Mouse (Mus musculus) heart, embryonic 13.5 days (tissue): Measurements from ENCODE around the gene Bysl. TPM values are rescaled to one million over a fixed set of nuclear protein-coding genes. Genes with fewer than 3 reads are reported as not detected.
"Not testable (repeated sequence)": the region's sequence is repeated elsewhere in the genome, so short reads cannot be mapped to it uniquely, and the experiment has no call there.

Experiments used
- ATAC-seq: fragments of 200-750 bp; cut with Nextera tagmentation; 2 replicates; pipeline ENCODE4 v1.8.0; 2017; ENCODE audit warnings: moderate TSS enrichment; ENCODE audit not compliant: insufficient number of reproducible peaks, low FRiP score, low TSS enrichment; ENCODE audit errors: extremely low read depth
- H3K27ac ChIP-seq: fragments of 300-500 bp; sonication (generic); replicated peaks from 2 replicates; pipeline ENCODE4 v1.5.1; 2015; ENCODE audit warnings: moderate library complexity, mild to moderate bottlenecking, inconsistent platforms
- H3K27me3 ChIP-seq: fragments of 300-500 bp; sonication (generic); replicated peaks from 2 replicates; pipeline ENCODE4 v1.6.1; 2015; ENCODE audit warnings: mild to moderate bottlenecking, inconsistent platforms
- H3K36me3 ChIP-seq: fragments of 300-500 bp; sonication (generic); 2 replicates; pipeline ENCODE4 v1.6.1; 2015; ENCODE audit warnings: mild to moderate bottlenecking, inconsistent platforms
- H3K4me1 ChIP-seq: fragments of 300-500 bp; sonication (generic); 2 replicates; pipeline ENCODE4 v1.6.1; 2015; ENCODE audit warnings: inconsistent platforms
- H3K4me2 ChIP-seq: fragments of 300-500 bp; sonication (generic); 2 replicates; pipeline ENCODE4 v1.6.1; 2015; ENCODE audit warnings: inconsistent platforms, mild to moderate bottlenecking, moderate library complexity
- H3K4me3 ChIP-seq: fragments of 300-500 bp; sonication (generic); 2 replicates; pipeline ENCODE4 v1.5.1; 2015; ENCODE audit warnings: moderate library complexity, mild to moderate bottlenecking, inconsistent platforms
- H3K9ac ChIP-seq: fragments of 300-500 bp; sonication (generic); 2 replicates; pipeline ENCODE4 v1.6.1; 2015; ENCODE audit warnings: inconsistent platforms, mild to moderate bottlenecking, moderate library complexity
- H3K9me3 ChIP-seq: fragments of 300-500 bp; sonication (generic); 2 replicates; pipeline ENCODE4 v1.6.1; 2016; ENCODE audit warnings: inconsistent platforms
- WGBS: fragments of 180-500 bp; shearing (Covaris S2); methylation state at CpG from one replicate; pipeline ENCODE4 v1.1.7; 2015; ENCODE audit warnings: mixed read lengths; 5-methylcytosine and 5-hydroxymethylcytosine counted together
- polyA plus RNA-seq: library from polyadenylated mRNA; unstranded; fragments of >200 nt; fragmentation: Nextera tagmentation; extraction: Ambion mirVana; gene quantifications from 2 replicates; pipeline ENCODE4 v1.2.1, GENCODE M21; 2015

The Bysl gene
- polyA plus RNA-seq, 1 experiment from 2014 or later = 24.1 TPM

- peaks cover 34% of the 10 kb centered on the region for H3K4me1 ChIP-seq
- no peaks in the 10 kb centered on the region for H3K27me3 ChIP-seq
- no peaks in the 10 kb centered on the region for H3K9me3 ChIP-seq
- peak within 1 kb of the TSS; percentile 92 for H3K9ac ChIP-seq
- ATAC-seq = no peak
- H3K4me3 ChIP-seq = peak within 1 kb of the TSS; percentile 77
- WGBS = 3% methylated on average over 3 of the region's 3 CpGs
- H3K27ac ChIP-seq = peak within 1 kb of the TSS; percentile 94
- H3K4me2 ChIP-seq = peak within 1 kb of the TSS; percentile 96
- peaks cover 20% of the 10 kb centered on the region for H3K36me3 ChIP-seq
Observed at GRCm38 (mm10) chr17:47630678-47631065, 19.4 kb upstream of the Bysl start, which contains the start of gene Usp49. Usp49 (plus strand) TSS chr17:47630690.

DNA sequence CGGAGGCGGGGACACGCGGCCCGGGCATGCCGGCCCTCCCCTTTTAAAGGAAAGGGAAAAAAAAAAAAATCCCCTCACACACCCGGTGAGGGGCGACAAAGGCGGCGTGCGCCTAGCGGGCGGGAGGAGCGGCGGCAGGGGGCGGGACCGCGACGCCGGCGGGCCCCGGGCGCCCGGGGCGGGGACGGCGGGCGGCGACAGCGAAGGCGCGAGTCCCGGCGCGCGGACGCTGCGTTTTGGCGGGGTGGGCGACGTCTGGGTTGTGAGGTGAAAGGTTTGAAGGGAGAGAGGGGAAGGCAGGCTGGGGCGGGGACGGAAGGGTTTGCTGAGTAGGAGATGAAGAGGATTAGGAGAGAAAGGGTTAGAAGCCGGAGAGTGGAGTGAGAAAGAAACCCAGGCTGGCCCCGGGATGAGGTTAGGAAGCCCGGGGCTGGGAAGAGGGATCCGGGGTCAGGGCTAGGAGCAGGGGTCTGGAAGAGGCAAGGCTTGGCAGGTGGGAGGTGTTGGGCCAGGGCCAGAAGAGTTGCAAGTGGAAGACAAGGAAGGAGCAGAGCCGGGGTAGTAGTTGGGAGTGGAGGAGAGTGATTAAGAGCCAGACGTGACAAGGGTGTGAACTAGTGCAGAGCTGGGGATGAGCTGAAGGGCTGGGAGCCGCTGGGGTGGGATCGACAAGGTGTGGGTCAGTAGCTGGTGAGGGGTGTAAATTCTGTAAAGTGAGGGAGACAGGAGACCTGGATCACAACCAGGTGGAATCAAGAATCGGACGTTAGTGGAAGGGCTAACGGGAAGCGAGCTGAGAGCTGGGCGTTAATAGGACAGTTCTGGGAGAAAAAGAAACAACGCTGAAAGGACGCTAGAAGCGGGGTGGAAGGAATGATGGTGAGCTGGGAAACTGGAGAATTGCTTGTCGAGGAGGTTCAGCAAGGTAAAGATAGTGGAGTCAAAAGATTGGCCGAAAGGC lies 18.7 kb upstream of the Bysl start:
- no peaks in the 10 kb centered on the region for H3K9me3 ChIP-seq
- H3K4me3 ChIP-seq = peak overlapping the region; percentile 77
- H3K27ac ChIP-seq = peak overlapping the region; percentile 94
- H3K36me3 ChIP-seq = peaks cover 21% of the 10 kb centered on the region
- peaks cover 34% of the 10 kb centered on the region for H3K4me1 ChIP-seq
- no peaks in the 10 kb centered on the region for H3K27me3 ChIP-seq
- under 1% methylated on average over 56 of the region's 61 CpGs for WGBS
- ATAC-seq = no peak; the same call in 1 of the 2 replicates
- peak overlapping the region; percentile 96 for H3K4me2 ChIP-seq
- H3K9ac ChIP-seq = peak overlapping the region; percentile 92

DNA sequence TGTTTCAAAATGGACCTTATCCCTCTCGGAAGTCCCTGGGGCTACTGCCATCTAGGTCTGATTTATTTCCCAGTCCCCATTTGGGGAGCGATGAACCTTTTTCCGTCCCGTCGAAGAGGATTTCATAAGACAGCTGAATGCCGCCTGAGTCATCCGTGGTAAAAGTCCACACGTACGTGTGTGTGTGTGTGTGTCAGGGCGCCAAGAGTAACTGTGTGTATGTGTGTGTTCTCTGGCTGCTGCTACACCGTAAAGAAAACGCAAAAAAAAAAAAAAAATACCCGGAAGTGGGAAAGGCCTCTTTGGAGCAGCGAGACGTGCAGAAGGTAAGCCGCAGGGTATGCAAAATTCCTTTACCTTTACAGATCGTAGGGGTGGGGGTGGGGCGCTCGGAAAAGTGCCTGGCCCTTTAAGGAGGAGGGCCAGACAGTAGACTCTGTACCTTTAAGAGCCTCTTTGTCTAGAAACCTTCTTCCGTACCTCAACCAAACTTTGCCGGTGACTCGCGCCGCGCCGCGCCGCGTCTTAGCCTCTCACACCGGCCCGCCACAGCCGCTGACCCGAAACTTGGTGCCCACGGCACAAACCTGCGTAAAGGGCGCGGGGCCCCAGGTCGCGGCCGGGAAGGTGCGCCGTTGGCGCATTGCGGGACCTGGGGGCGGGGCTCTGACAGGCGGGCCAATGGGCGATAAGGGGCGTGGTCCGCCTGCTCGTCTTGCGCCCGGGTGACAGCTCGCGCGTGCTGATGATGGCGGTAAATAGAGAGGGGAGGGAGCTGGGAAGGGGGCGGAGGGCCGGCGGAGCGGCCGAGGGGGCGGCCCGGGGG lies 17.8 kb upstream of the Bysl start:
- Histone ChIP-seq H3K4me1 (peaks cover 34% of the 10 kb centered on the region), H3K27ac (peak overlapping the region; percentile 94), H3K36me3 (peaks cover 30% of the 10 kb centered on the region), H3K4me3 (peak overlapping the region; percentile 77), H3K27me3 (no peaks in the 10 kb centered on the region), H3K9me3 (no peaks in the 10 kb centered on the region), H3K4me2 (peak overlapping the region; percentile 96), H3K9ac (peak overlapping the region; percentile 92)
- WGBS = under 1% methylated on average over 61 of the region's 63 CpGs
- peak; percentile 88 for ATAC-seq

- peak overlapping the region; percentile 92 for H3K9ac ChIP-seq
- H3K4me2 ChIP-seq = peak overlapping the region; percentile 96
- peaks cover 43% of the 10 kb centered on the region for H3K36me3 ChIP-seq
- no peaks in the 10 kb centered on the region for H3K9me3 ChIP-seq
- 73% methylated on average over 2 of the region's 2 CpGs for WGBS
- ATAC-seq = no peak
- peaks cover 34% of the 10 kb centered on the region for H3K4me1 ChIP-seq
- no peaks in the 10 kb centered on the region for H3K27me3 ChIP-seq
- no peak overlapping the region for H3K4me3 ChIP-seq
- H3K27ac ChIP-seq = 0 out of 2 replicates have a peak overlapping the region, but pooled peaks have one; percentile 94
Observed at GRCm38 (mm10) chr17:47627791-47628190, 16.5 kb upstream of the Bysl start.

- Histone ChIP-seq H3K4me2 (no peak overlapping the region), H3K4me1 (peaks cover 20% of the 10 kb centered on the region), H3K27ac (no peak overlapping the region), H3K9ac (no peak overlapping the region), H3K27me3 (no peaks in the 10 kb centered on the region), H3K9me3 (no peaks in the 10 kb centered on the region), H3K4me3 (no peak overlapping the region), H3K36me3 (peaks cover 60% of the 10 kb centered on the region)
- ATAC-seq = no peak
- 84% methylated on average over 5 of the region's 5 CpGs for WGBS
Observed at GRCm38 (mm10) chr17:47626031-47626430, 14.7 kb upstream of the Bysl start.

GRCm38 (mm10) chr17:47625088-47625487 lies 13.8 kb upstream of the Bysl start:
- Histone ChIP-seq H3K4me1 (peaks cover 11% of the 10 kb centered on the region), H3K4me3 (no peak overlapping the region), H3K9ac (no peak overlapping the region), H3K27ac (no peak overlapping the region), H3K36me3 (peaks cover 69% of the 10 kb centered on the region), H3K4me2 (no peak overlapping the region), H3K9me3 (no peaks in the 10 kb centered on the region), H3K27me3 (no peaks in the 10 kb centered on the region)
- no peak for ATAC-seq
- WGBS = 91% methylated on average over 2 of the region's 2 CpGs

DNA sequence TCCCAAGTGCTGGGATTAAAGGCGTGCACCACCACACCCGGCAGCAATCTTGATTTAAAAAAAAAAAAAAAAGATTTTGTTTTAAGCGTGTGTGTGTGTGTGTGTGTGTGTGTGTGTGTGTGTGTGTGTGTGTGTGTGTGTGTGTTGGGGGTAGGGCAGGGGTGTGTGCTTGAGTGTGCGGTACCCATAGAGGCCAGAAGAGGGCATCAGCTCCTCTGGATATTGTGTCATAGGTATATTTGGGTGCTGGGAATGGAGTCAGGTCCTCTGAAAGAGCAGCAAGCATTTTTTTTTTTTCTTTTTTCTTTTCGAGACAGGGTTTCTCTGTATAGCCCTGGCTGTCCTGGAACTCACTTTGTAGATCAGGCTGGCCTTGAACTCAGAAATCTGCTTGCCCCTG lies 13.3 kb upstream of the Bysl start:
- 89% methylated on average over 5 of the region's 5 CpGs for WGBS
- Histone ChIP-seq H3K4me1 (peaks cover 11% of the 10 kb centered on the region), H3K36me3 (peaks cover 74% of the 10 kb centered on the region)
- H3K4me3 ChIP-seq, ATAC-seq, H3K27ac ChIP-seq, H3K27me3 ChIP-seq, H3K9ac ChIP-seq, H3K4me2 ChIP-seq, H3K9me3 ChIP-seq: not testable (repeated sequence)

DNA sequence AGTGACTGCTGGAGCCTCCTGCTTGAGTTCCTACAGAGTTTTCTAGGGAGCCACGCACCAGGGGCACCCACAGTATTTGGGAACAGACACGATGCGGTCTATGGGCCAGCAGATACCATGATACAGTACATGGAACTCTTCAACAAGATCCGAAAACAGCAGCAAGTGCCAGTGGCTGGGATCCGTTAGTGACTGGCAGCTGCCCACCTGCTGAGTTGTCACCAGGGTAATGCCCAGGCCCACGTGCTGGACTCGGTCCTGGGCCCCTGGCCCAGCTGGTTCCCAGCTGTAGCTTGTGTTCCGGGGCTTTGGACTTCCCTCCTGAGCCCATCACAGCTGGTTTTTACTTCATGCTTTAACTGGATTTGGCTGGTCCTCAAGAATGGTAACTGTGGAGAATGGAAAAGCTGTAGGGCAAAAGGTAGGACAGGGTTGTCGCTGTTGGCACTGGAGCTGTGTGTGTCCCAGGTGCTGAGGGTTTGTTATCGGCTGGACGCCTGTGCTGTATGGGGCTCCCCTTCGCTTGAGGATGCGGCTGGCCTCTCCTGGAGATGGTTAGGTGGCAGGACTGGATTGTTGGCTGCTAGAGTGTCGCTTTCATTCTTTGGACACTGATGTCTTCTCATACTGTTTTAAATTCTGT lies 11.7 kb upstream of the Bysl start:
- Histone ChIP-seq H3K9me3 (no peaks in the 10 kb centered on the region), H3K4me1 (peaks cover 4% of the 10 kb centered on the region), H3K27ac (no peak overlapping the region), H3K27me3 (no peaks in the 10 kb centered on the region), H3K36me3 (peaks cover 88% of the 10 kb centered on the region), H3K9ac (no peak overlapping the region), H3K4me3 (no peak overlapping the region), H3K4me2 (no peak overlapping the region)
- no peak for ATAC-seq
- WGBS = 93% methylated on average over 14 of the region's 14 CpGs

GRCm38 (mm10) chr17:47618556-47619311 lies 7.4 kb upstream of the Bysl start:
- Histone ChIP-seq H3K27me3 (no peaks in the 10 kb centered on the region), H3K4me2 (no peak overlapping the region), H3K4me1 (no peaks in the 10 kb centered on the region), H3K36me3 (peaks cover 96% of the 10 kb centered on the region), H3K4me3 (no peak overlapping the region), H3K27ac (no peak overlapping the region), H3K9ac (no peak overlapping the region), H3K9me3 (no peaks in the 10 kb centered on the region)
- no peak for ATAC-seq
- 87% methylated on average over 13 of the region's 13 CpGs for WGBS

- peaks cover 7% of the 10 kb centered on the region for H3K4me1 ChIP-seq
- H3K9me3 ChIP-seq = no peaks in the 10 kb centered on the region
- ATAC-seq = no peak
- no peak overlapping the region for H3K27ac ChIP-seq
- no peaks in the 10 kb centered on the region for H3K27me3 ChIP-seq
- H3K9ac ChIP-seq = no peak overlapping the region
- no peak overlapping the region for H3K4me2 ChIP-seq
- 76% methylated on average over 9 of the region's 9 CpGs for whole genome bisulfite sequencing
- no peak overlapping the region for H3K4me3 ChIP-seq
- peaks cover 96% of the 10 kb centered on the region for H3K36me3 ChIP-seq
Observed at GRCm38 (mm10) chr17:47617605-47618307, 6.5 kb upstream of the Bysl start.
